In the genomic region with DNA sequence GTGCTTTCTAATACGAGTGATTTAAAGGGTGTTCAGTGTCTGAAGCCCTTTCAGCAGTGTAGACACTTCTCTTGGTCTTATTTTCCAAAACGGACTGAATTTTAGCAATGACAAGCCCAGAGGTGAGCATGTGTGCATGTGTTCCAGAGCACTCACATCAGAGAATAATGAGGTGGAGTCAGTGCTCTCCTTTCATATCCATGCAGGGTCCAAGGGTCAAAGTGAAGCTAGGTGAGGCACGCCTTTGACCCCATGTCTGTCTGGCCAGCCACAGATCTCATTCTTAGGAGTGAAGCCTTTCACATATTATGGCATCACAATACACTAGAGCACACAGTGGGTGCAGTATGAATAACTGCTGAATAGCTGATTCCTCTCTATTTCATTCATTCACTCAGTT, we compare ENCODE assay signal across 15 mouse cellular contexts.
"Had no signal": no experiment of that assay in that cellular context is flagged by ENCODE, and none has a peak within 500 bp of the region (broad histone marks: within the 10 kb centered on the region; RNA-seq: fewer than 3 reads in every experiment).

No protein-coding gene starts in this region.

- H3K4me3 ChIP-seq: neural tube, embryonic 15.5 days; stomach, embryonic 15.5 days had no signal

- H3K4me2 ChIP-seq: neural tube, embryonic 15.5 days; stomach, embryonic 15.5 days had no signal

- H3K9ac ChIP-seq: neural tube, embryonic 15.5 days; stomach, embryonic 15.5 days had no signal

- DNase-seq: retina, postnatal 1 day; right cerebral cortex, adult 18-20 months; right cerebral cortex, postnatal 14 days; right cerebral cortex, postnatal 25 days; right cerebral cortex, postnatal 4 days; spleen, adult 18-20 months; thymus, adult 18-20 months; thymus, adult 2 months; thymus, postnatal 14 days; thymus, postnatal 25 days; thymus, postnatal 36 days; thymus, postnatal 4 days had no signal

- H3K9me3 ChIP-seq: neural tube, embryonic 15.5 days; stomach, embryonic 15.5 days had no signal

- H3K36me3 ChIP-seq: neural tube, embryonic 15.5 days; stomach, embryonic 15.5 days had no signal

- H3K27ac ChIP-seq: neural tube, embryonic 15.5 days; stomach, embryonic 15.5 days; stomach, postnatal 0 days had no signal

- H3K27me3 ChIP-seq: neural tube, embryonic 15.5 days; stomach, embryonic 15.5 days had no signal
